Mouse (Mus musculus) MEL (cell line): ENCODE measurements at regions not wholly inside any gene's neighbourhood (a gene's known extent, or its start where the extent isn't known, plus 50 kb on each side); places are given as distances from the start of the nearest gene placed in this dataset.

Source experiments
- DNase-seq: peaks from one replicate; pipeline ENCODE4 v3.0.0; 2011; ENCODE audit warnings: low read depth, low spot score
- H3K27ac ChIP-seq: 2 replicates; pipeline ENCODE4 v1.5.1; 2012; ENCODE audit warnings: low read depth, mild to moderate bottlenecking, control low read depth, low read length, moderate library complexity; ENCODE audit not compliant: control insufficient read depth
- H3K27me3 ChIP-seq, 2 experiments: fragments of 150-350 bp in 1 of 2; sonication (generic) in 1 of 2; 2 replicates each; pipeline ENCODE4 v1.6.1; 2012; ENCODE audit warnings: low read length in 2 of 2, mild to moderate bottlenecking in 2 of 2, improper control_type of control experiment in 1 of 2, moderate library complexity in 1 of 2; ENCODE audit not compliant: insufficient read depth in 2 of 2, control insufficient read depth in 1 of 2
- H3K36me3 ChIP-seq, 2 experiments: 2 replicates each; pipeline ENCODE4 v1.6.1; 2012 to 2014; ENCODE audit warnings: low read length in 2 of 2, improper control_type of control experiment in 1 of 2, inconsistent platforms in 1 of 2, mild to moderate bottlenecking in 1 of 2; ENCODE audit not compliant: insufficient read depth in 2 of 2, control insufficient read depth in 1 of 2
- H3K4me1 ChIP-seq, 2 experiments: fragments of 150-350 bp in 1 of 2; sonication (generic) in 1 of 2; 2 replicates each; pipeline ENCODE4 v1.6.1; 2012; ENCODE audit warnings: low read length in 2 of 2, improper control_type of control experiment in 1 of 2, mild to moderate bottlenecking in 1 of 2; ENCODE audit not compliant: insufficient read depth in 2 of 2, control insufficient read depth in 1 of 2
- H3K4me3 ChIP-seq, 2 experiments: fragments of 150-350 bp in 1 of 2; sonication (generic) in 1 of 2; 2 replicates each; pipeline ENCODE4 v1.5.1; 2012; ENCODE audit warnings: low read depth in 2 of 2, low read length in 2 of 2, mild to moderate bottlenecking in 2 of 2, moderate library complexity in 2 of 2, control low read depth in 1 of 2, improper control_type of control experiment in 1 of 2; ENCODE audit not compliant: control insufficient read depth in 1 of 2, insufficient read depth in 1 of 2
- H3K79me2 ChIP-seq: 2 replicates; pipeline ENCODE4 v1.6.1; 2012; ENCODE audit warnings: mild to moderate bottlenecking, low read length, moderate library complexity; ENCODE audit not compliant: control insufficient read depth, poor library complexity, insufficient read depth
- H3K9ac ChIP-seq: 2 replicates; pipeline ENCODE4 v1.6.1; 2012; ENCODE audit warnings: low read depth, mild to moderate bottlenecking, control low read depth, low read length, moderate library complexity; ENCODE audit not compliant: control insufficient read depth, poor library complexity, severe bottlenecking
- H3K9me3 ChIP-seq: fragments of 150-350 bp; sonication (generic); replicated peaks from 2 replicates; pipeline ENCODE4 v1.6.1; 2012; ENCODE audit warnings: mild to moderate bottlenecking, low read length, improper control_type of control experiment, moderate library complexity; ENCODE audit not compliant: insufficient read depth
- CHD1 ChIP-seq: IDR thresholded peaks from 2 replicates; pipeline ENCODE4 v1.6.1; 2012; ENCODE audit warnings: low read depth, mild to moderate bottlenecking, inconsistent platforms, low read length, improper control_type of control experiment
- CHD2 ChIP-seq: IDR thresholded peaks from 2 replicates; pipeline ENCODE4 v1.6.1; 2011; ENCODE audit warnings: low read length, improper control_type of control experiment
- CTCF ChIP-seq, 3 experiments: IDR thresholded peaks in 2 of 3; conservative IDR thresholded peaks in 1 of 3; 2 replicates each; pipeline ENCODE4 v1.5.1; 2011 to 2012; ENCODE audit warnings: low read length in 3 of 3, low read depth in 2 of 3, mild to moderate bottlenecking in 2 of 3, improper control_type of control experiment in 1 of 3, inconsistent platforms in 1 of 3, mixed read lengths in 1 of 3, moderate library complexity in 1 of 3; ENCODE audit not compliant: control insufficient read depth in 1 of 3, insufficient read depth in 1 of 3, poor library complexity in 1 of 3, severe bottlenecking in 1 of 3
- E2F4 ChIP-seq: IDR thresholded peaks from 2 replicates; pipeline ENCODE4 v1.6.1; 2011; ENCODE audit warnings: low read depth, low read length, improper control_type of control experiment, borderline replicate concordance
- ELF1 ChIP-seq: IDR thresholded peaks from 2 replicates; pipeline ENCODE4 v1.6.1; 2014; ENCODE audit warnings: low read depth, mild to moderate bottlenecking, inconsistent platforms, low read length, improper control_type of control experiment, moderate library complexity
- EP300 ChIP-seq, 2 experiments: IDR thresholded peaks; 2 replicates each; pipeline ENCODE4 v1.6.1; 2011; ENCODE audit warnings: improper control_type of control experiment in 2 of 2, low read length in 2 of 2, low read depth in 1 of 2, mild to moderate bottlenecking in 1 of 2
- GABPA ChIP-seq: IDR thresholded peaks from 2 replicates; pipeline ENCODE4 v1.6.1; 2012; ENCODE audit warnings: low read depth, mild to moderate bottlenecking, inconsistent platforms, low read length, improper control_type of control experiment, moderate library complexity
- GATA1 ChIP-seq: IDR thresholded peaks from 2 replicates; pipeline ENCODE4 v1.6.1; 2011; ENCODE audit warnings: low read depth, low read length, improper control_type of control experiment
- HCFC1 ChIP-seq: IDR thresholded peaks from 2 replicates; pipeline ENCODE4 v1.6.1; 2012; ENCODE audit warnings: low read depth, mild to moderate bottlenecking, inconsistent platforms, low read length, improper control_type of control experiment, moderate library complexity
- JUND ChIP-seq: IDR thresholded peaks from 2 replicates; pipeline ENCODE4 v1.6.1; 2011; ENCODE audit warnings: low read depth, mild to moderate bottlenecking, improper control_type of control experiment, low read length
- KAT2A ChIP-seq: conservative IDR thresholded peaks from 2 replicates; pipeline ENCODE4 v1.6.1; 2012; ENCODE audit warnings: low read depth, low read length, improper control_type of control experiment, inconsistent platforms
- MAX ChIP-seq: IDR thresholded peaks from 2 replicates; pipeline ENCODE4 v1.6.1; 2011; ENCODE audit warnings: low read length, improper control_type of control experiment
- MXI1 ChIP-seq: IDR thresholded peaks from 2 replicates; pipeline ENCODE4 v1.6.1; 2011; ENCODE audit warnings: mild to moderate bottlenecking, low read depth, low read length, improper control_type of control experiment
- MYC ChIP-seq: IDR thresholded peaks from 2 replicates; pipeline ENCODE4 v1.6.1; 2011; ENCODE audit warnings: low read depth, mild to moderate bottlenecking, low read length, improper control_type of control experiment, moderate library complexity
- POLR2A ChIP-seq, 2 experiments: IDR thresholded peaks; 2 replicates each; pipeline ENCODE4 v1.6.1; 2011 to 2012; ENCODE audit warnings: low read length in 2 of 2, mild to moderate bottlenecking in 2 of 2, control low read depth in 1 of 2, improper control_type of control experiment in 1 of 2, low read depth in 1 of 2, moderate library complexity in 1 of 2; ENCODE audit not compliant: control insufficient read depth in 1 of 2, insufficient read depth in 1 of 2, poor library complexity in 1 of 2
- POLR2AphosphoS2 ChIP-seq: IDR thresholded peaks from 2 replicates; pipeline ENCODE4 v1.6.1; 2011; ENCODE audit warnings: low read length, improper control_type of control experiment
- POLR2AphosphoS5 ChIP-seq: IDR thresholded peaks from 2 replicates; pipeline ENCODE4 v1.6.1; 2012; ENCODE audit warnings: low read depth, borderline replicate concordance, mild to moderate bottlenecking, inconsistent platforms, low read length, moderate library complexity, mixed read lengths
- RCOR1 ChIP-seq: IDR thresholded peaks from 2 replicates; pipeline ENCODE4 v1.6.1; 2012; ENCODE audit warnings: low read depth, mild to moderate bottlenecking, inconsistent platforms, low read length, improper control_type of control experiment
- SIN3A ChIP-seq: IDR thresholded peaks from 2 replicates; pipeline ENCODE4 v1.6.1; 2012; ENCODE audit warnings: low read length, improper control_type of control experiment, inconsistent platforms
- SMC3 ChIP-seq: IDR thresholded peaks from 2 replicates; pipeline ENCODE4 v1.6.1; 2011; ENCODE audit warnings: low read depth, low read length, improper control_type of control experiment
- UBTF ChIP-seq: IDR thresholded peaks from 2 replicates; pipeline ENCODE4 v1.6.1; 2012; ENCODE audit warnings: low read depth, mild to moderate bottlenecking, inconsistent platforms, low read length, improper control_type of control experiment, moderate library complexity, borderline replicate concordance; ENCODE audit not compliant: insufficient read depth
- USF1 ChIP-seq: IDR thresholded peaks from 2 replicates; pipeline ENCODE4 v1.6.1; 2014; ENCODE audit warnings: low read depth, mild to moderate bottlenecking, inconsistent platforms, low read length, improper control_type of control experiment, moderate library complexity
- USF2 ChIP-seq, 2 experiments: IDR thresholded peaks; 2 replicates each; pipeline ENCODE4 v1.6.1; 2011 to 2012; ENCODE audit warnings: improper control_type of control experiment in 2 of 2, low read length in 2 of 2, borderline replicate concordance in 1 of 2, inconsistent platforms in 1 of 2, low read depth in 1 of 2, mild to moderate bottlenecking in 1 of 2; ENCODE audit not compliant: insufficient read depth in 1 of 2
- ZC3H11A ChIP-seq: IDR thresholded peaks from 2 replicates; pipeline ENCODE4 v1.6.1; 2012; ENCODE audit warnings: low read depth, mild to moderate bottlenecking, inconsistent platforms, low read length, improper control_type of control experiment

DNA sequence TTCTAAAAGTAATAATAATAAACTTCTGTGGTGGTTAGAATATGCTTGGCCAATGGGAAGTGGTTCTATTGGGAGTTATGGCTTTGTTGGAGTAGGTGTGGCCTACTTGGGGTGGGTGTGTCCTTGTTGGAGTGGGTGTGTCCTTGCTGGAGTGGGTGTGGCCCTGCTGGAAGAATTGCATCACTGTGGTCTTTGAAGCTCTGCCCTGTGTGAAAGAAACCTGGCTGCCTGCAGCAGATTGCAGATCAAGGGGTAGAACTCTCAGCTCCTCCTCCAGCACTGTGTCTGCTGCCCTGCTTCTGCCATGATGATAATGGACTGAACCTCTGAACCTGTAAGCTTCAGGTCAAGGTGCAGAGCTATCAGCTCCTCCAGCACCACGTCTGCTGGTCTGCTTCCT lies 118.1 kb downstream of the Ets2 start:
- H3K4me1 ChIP-seq, result peaks cover 2 to 4% of the 10 kb centered on the region in 2 experiments; a peak in 3 of 4 replicates
- TF ChIP-seq KAT2A (no peak), POLR2AphosphoS5 (no peak), SIN3A (no peak), ELF1 (no peak), USF1 (no peak), GATA1 (no peak), MAX (no peak), SMC3 (no peak), CHD1 (no peak), ZC3H11A (no peak), POLR2A (IDR thresholded peaks at IDR 0.05; ENCODE audit: control insufficient read depth in 1 of 2, insufficient read depth in 1 of 2, low read depth in 1 of 2, low read length in 2 of 2, poor library complexity in 1 of 2) (no peak), USF2 (IDR thresholded peaks at IDR 0.05; ENCODE audit: borderline replicate concordance in 1 of 2, insufficient read depth in 1 of 2, low read depth in 1 of 2, low read length in 2 of 2) (no peak), CHD2 (no peak), JUND (no peak)
- DNase-seq, result peak; percentile 43
- no peak overlapping the region for H3K9ac ChIP-seq
- H3K4me3 ChIP-seq, result no peak overlapping the region
- no peak overlapping the region for H3K27ac ChIP-seq
- no peaks in the 10 kb centered on the region for H3K79me2 ChIP-seq
- no peaks in the 10 kb centered on the region for H3K27me3 ChIP-seq
- no peaks in the 10 kb centered on the region for H3K9me3 ChIP-seq
- peaks cover 0 to 3% of the 10 kb centered on the region in 2 experiments; a peak in 2 of 4 replicates for H3K36me3 ChIP-seq

DNA sequence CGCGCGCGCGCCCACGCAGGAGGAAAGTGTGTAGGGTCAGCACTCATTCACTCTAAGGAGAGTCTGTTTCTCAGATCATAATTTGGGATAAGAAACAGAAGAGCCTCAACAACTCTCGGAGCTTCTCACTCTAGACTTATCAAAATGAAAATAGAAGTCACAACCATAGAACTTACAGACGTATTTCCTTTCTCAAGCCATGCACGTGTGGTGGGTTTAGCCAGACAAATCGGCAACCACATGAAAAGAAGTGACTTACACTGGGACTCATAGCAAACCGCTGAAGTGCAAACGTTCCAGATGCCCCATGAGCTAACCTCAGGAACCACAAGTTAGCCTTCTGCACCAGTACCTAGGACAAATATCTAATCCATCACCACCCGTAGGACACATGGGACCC lies 114.1 kb downstream of the Ets2 start:
- H3K4me3 ChIP-seq, result no peak overlapping the region
- no peaks in the 10 kb centered on the region for H3K9me3 ChIP-seq
- no peak for DNase-seq

More for the DNA sequence above, 114.1 kb downstream of the Ets2 start:
- no peak overlapping the region for H3K27ac ChIP-seq
- H3K79me2 ChIP-seq, result no peaks in the 10 kb centered on the region
- H3K27me3 ChIP-seq, result no peaks in the 10 kb centered on the region
- TF ChIP-seq MAX (no peak), POLR2A (IDR thresholded peaks at IDR 0.05; ENCODE audit: control insufficient read depth in 1 of 2, insufficient read depth in 1 of 2, low read depth in 1 of 2, low read length in 2 of 2, poor library complexity in 1 of 2) (no peak), POLR2AphosphoS2 (no peak), GABPA (no peak), MXI1 (no peak), HCFC1 (no peak), MYC (no peak), E2F4 (no peak), KAT2A (no peak), UBTF (no peak), EP300 (IDR thresholded peaks at IDR 0.05; ENCODE audit: low read depth in 1 of 2, low read length in 2 of 2) (no peak), CHD2 (no peak), RCOR1 (no peak), CTCF (IDR thresholded peaks at IDR 0.05 in 2 of 3, conservative IDR thresholded peaks at IDR 0.05 in 1 of 3; ENCODE audit: control insufficient read depth in 1 of 3, insufficient read depth in 1 of 3, low read depth in 2 of 3, low read length in 3 of 3, poor library complexity in 1 of 3, severe bottlenecking in 1 of 3) (no peak), POLR2AphosphoS5 (no peak)
- H3K4me1 ChIP-seq, result 0 out of 4 replicates have a peak, but pooled peaks cover 0 to 4% of the 10 kb centered on the region in 2 experiments
- H3K36me3 ChIP-seq, result peaks cover 0 to 2% of the 10 kb centered on the region in 2 experiments; a peak in 1 of 4 replicates
- H3K9ac ChIP-seq, result no peak overlapping the region
